Mouse (Mus musculus) stomach, embryonic 16.5 days (tissue): ENCODE measurements around the gene Rpa1. TPM values are rescaled to one million over a fixed set of nuclear protein-coding genes. Genes with fewer than 3 reads are reported as not detected.
A peak's percentile ranks its signal among the peaks of the same experiment; 100 is the strongest.

Experiments used
- ATAC-seq: fragments of 200-750 bp; cut with Nextera tagmentation; 2 replicates; pipeline ENCODE4 v1.8.0; 2017; ENCODE audit warnings: moderate number of reproducible peaks, moderate TSS enrichment; ENCODE audit not compliant: insufficient read depth, low FRiP score
- H3K27ac ChIP-seq: fragments of 300-500 bp; sonication (generic); 2 replicates; pipeline ENCODE4 v1.5.1; 2014; ENCODE audit warnings: low read length
- H3K27me3 ChIP-seq: fragments of 300-500 bp; sonication (generic); 2 replicates; pipeline ENCODE4 v1.6.1; 2014; ENCODE audit warnings: low read length, control low read depth, mixed read lengths; ENCODE audit not compliant: control insufficient read depth, insufficient read depth
- H3K36me3 ChIP-seq: fragments of 300-500 bp; sonication (generic); 2 replicates; pipeline ENCODE4 v1.6.1; 2014; ENCODE audit warnings: low read length; ENCODE audit not compliant: control insufficient read depth, insufficient read depth
- H3K4me1 ChIP-seq: fragments of 300-500 bp; sonication (generic); 2 replicates; pipeline ENCODE4 v1.6.1; 2014; ENCODE audit warnings: low read length, control low read depth, mixed read lengths; ENCODE audit not compliant: control insufficient read depth, insufficient read depth
- H3K4me2 ChIP-seq: fragments of 300-500 bp; sonication (generic); 2 replicates; pipeline ENCODE4 v1.6.1; 2014; ENCODE audit warnings: low read depth, low read length, mixed read lengths
- H3K4me3 ChIP-seq: fragments of 300-500 bp; sonication (generic); replicated peaks from 2 replicates; pipeline ENCODE4 v1.5.1; 2014; ENCODE audit warnings: mild to moderate bottlenecking, low read length
- H3K9ac ChIP-seq: fragments of 300-500 bp; sonication (generic); 2 replicates; pipeline ENCODE4 v1.6.1; 2014; ENCODE audit warnings: low read length
- H3K9me3 ChIP-seq: fragments of 300-500 bp; sonication (generic); replicated peaks from 2 replicates; pipeline ENCODE4 v1.6.1; 2016; ENCODE audit warnings: low read length, control low read depth; ENCODE audit not compliant: control insufficient read depth
- WGBS: fragments of 180-500 bp; shearing (Covaris S2); extraction: QIAGEN DNeasy Blood & Tissue Kit; methylation state at CpG from one replicate; pipeline ENCODE4 v1.1.7; 2014; 5-methylcytosine and 5-hydroxymethylcytosine counted together
- polyA plus RNA-seq: library from polyadenylated mRNA; unstranded; fragments of >200 nt; fragmentation: Nextera tagmentation; extraction: Ambion mirVana; gene quantifications from 2 replicates; pipeline ENCODE4 v1.2.1, GENCODE M21; 2015

Rpa1 gene
- polyA plus RNA-seq, 1 experiment from 2014 or later = 111 TPM

DNA sequence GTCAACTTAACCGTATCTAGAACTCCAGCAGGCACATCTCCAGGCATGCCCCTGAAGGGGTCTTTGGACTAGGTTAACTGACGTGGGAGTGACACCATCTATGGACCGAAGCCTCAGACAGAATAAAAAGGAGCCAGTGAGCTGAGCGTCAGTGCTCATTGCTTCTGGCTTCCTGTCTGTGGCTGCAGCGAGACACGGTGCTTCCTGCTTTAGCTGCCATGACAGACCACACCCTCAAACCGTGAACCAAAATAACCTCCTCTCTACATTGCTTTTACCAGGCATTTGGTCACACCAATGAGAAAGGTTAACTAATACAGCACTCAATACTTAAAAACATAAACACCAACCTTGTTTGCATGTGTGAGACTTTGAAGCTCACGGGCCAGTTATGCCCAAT is 11.4 kb downstream of the Rpa1 start:
- ATAC-seq = no peak
- Histone ChIP-seq H3K9ac (no peak overlapping the region), H3K27me3 (no peaks in the 10 kb centered on the region), H3K9me3 (no peaks in the 10 kb centered on the region), H3K4me3 (no peak overlapping the region), H3K4me1 (peaks cover 2% of the 10 kb centered on the region; the same call in 1 of the 2 replicates), H3K36me3 (peaks cover 14% of the 10 kb centered on the region; the same call in 1 of the 2 replicates), H3K27ac (no peak overlapping the region), H3K4me2 (no peak overlapping the region)
- 79% methylated on average over 8 of the region's 8 CpGs for WGBS

DNA sequence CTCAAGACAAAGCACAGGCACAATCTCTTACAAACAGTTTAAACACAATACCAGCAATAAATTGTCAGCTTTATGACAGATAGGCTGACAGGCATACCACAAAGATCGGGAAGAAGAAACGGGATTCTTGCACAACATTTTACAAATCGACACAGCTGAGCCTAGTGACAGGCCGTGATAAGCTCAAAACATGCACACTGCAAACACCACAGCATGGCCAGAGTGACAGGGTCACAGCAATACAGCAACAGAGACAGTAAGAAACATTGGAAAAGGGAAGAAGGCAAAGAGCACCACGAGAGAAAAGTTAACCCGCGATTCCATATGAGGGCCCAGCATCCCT is 22.2 kb downstream of the Rpa1 start:
- no peak for ATAC-seq
- 0 out of 2 replicates have a peak overlapping the region, but pooled peaks have one; percentile 9 for H3K9ac ChIP-seq
- 38% methylated on average over 7 of the region's 7 CpGs for WGBS
- peaks cover 20% of the 10 kb centered on the region for H3K4me1 ChIP-seq
- H3K9me3 ChIP-seq = no peaks in the 10 kb centered on the region
- H3K36me3 ChIP-seq = no peaks in the 10 kb centered on the region
- H3K27ac ChIP-seq = no peak overlapping the region
- no peak overlapping the region for H3K4me3 ChIP-seq
- no peaks in the 10 kb centered on the region for H3K27me3 ChIP-seq
- H3K4me2 ChIP-seq = no peak overlapping the region

DNA sequence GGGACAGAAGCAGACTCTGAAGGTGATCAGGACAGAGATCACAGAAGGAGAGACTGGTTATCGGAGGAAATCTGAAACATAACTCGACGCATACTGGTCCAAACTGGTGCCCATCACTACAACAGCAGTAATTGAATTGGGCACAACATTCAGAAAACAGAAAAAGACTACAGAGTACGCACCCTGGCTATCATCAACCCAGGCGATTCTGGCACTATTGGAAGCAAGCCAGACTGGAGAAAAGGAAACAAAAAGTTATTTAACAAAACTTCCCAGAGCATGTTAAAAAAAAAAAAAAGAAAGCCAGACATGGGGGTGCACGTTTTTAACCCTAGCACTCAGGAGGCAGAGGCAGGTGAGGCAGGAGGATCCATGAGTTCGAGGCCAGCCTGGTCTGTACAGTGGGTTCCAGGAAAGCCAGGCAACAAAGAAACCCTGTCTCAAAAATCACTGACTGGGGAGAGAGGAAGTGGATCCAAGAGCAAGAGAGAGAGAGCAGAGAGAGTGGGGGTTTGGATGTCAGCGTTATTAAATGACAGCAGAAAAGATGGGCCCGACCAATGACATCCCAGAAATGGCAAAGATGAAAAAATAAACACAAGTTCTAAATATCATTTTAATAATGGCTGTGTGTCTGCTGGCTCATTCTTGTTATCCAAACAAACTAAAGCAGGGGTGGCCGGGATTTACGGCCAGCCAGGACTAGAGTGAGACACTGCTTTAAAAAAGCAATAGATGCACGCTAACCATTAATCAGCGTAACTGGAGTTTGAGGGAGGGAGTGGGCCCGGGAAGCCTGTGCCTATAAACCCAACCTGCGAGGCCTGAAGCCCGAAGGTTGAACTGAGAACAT is 22.8 kb downstream of the Rpa1 start:
- H3K4me2 ChIP-seq = no peak overlapping the region
- no peaks in the 10 kb centered on the region for H3K27me3 ChIP-seq
- no peaks in the 10 kb centered on the region for H3K9me3 ChIP-seq
- 45% methylated on average over 16 of the region's 16 CpGs for WGBS
- no peak overlapping the region for H3K27ac ChIP-seq
- no peak overlapping the region for H3K4me3 ChIP-seq
- ATAC-seq = no peak
- H3K36me3 ChIP-seq = no peaks in the 10 kb centered on the region
- peaks cover 20% of the 10 kb centered on the region for H3K4me1 ChIP-seq
- no peak overlapping the region for H3K9ac ChIP-seq

DNA sequence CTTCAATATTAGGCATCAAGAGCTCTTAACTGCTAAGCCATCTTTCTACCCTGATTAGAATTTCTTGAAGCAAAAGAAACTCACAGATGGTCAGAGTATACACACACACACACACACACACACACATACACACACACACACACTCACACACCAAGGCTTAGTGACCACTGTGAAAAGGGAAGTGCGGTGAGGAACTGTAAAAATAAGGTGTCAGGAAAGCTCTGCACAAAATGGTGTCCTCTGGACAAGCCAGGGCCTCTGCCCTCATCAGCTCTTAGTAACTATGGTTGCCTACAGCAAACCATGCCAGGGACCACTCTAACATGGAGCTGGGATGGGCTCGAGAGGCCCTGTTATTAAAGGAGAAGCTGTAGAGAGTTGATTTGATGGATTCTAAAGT is 23.7 kb downstream of the Rpa1 start:
- Histone ChIP-seq H3K9me3 (no peaks in the 10 kb centered on the region), H3K27me3 (no peaks in the 10 kb centered on the region), H3K4me3 (no peak overlapping the region), H3K27ac (no peak overlapping the region), H3K36me3 (no peaks in the 10 kb centered on the region), H3K4me2 (no peak overlapping the region), H3K9ac (no peak overlapping the region), H3K4me1 (peaks cover 21% of the 10 kb centered on the region)
- 80% methylated on average over 2 of the region's 2 CpGs for WGBS
- no peak for ATAC-seq

DNA sequence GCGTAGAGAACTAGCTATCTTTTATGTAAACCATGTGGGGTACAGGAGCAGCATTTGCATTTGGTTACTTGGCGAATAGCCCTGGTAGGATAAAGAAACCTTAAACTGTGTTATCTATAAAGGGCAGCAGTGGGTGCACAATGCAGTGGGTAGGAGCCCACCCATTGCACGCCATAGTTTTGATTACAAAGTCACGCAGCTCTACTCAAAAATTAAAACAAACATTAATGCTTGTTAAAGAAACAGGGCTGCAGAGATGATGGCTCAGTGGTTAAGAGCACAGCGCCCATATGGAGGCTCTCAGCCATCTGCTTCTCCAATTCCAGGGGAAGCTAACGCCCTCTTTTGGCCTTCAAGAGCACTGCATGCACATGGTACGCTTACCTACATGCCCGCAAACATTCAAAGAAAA is 24.8 kb downstream of the Rpa1 start:
- Histone ChIP-seq H3K36me3 (no peaks in the 10 kb centered on the region), H3K4me3 (no peak overlapping the region), H3K27me3 (no peaks in the 10 kb centered on the region), H3K27ac (no peak overlapping the region), H3K9ac (no peak overlapping the region), H3K4me2 (no peak overlapping the region), H3K9me3 (no peaks in the 10 kb centered on the region), H3K4me1 (peaks cover 30% of the 10 kb centered on the region)
- WGBS = 61% methylated on average over 8 of the region's 8 CpGs
- ATAC-seq = no peak

DNA sequence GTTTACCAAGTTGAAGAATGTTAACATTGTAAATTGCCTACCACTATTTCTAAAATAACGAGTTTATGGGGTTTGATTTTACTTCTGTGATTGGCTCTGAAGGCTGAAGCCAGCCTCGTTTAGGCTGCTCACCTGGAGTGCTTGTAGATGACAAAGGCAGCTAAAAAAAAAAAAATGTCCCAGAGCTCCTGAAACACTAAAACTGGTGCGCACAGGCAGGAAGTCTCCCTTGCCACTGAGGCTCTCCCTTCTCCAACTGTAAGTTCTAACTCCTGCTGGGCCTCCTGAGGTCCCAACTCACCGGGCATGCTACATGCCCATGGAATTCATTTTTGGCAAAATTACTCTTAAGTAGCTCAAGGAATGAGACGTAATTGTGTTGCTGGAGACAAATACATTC is 28.9 kb downstream of the Rpa1 start:
- no peaks in the 10 kb centered on the region for H3K9me3 ChIP-seq
- H3K4me2 ChIP-seq = no peak overlapping the region
- no peak for ATAC-seq
- H3K4me3 ChIP-seq = no peak overlapping the region
- H3K27ac ChIP-seq = no peak overlapping the region
- H3K36me3 ChIP-seq = peaks cover 3% of the 10 kb centered on the region
- no peak overlapping the region for H3K9ac ChIP-seq
- H3K27me3 ChIP-seq = no peaks in the 10 kb centered on the region
- WGBS = 46% methylated on average over 5 of the region's 5 CpGs
- peaks cover 18% of the 10 kb centered on the region for H3K4me1 ChIP-seq

DNA sequence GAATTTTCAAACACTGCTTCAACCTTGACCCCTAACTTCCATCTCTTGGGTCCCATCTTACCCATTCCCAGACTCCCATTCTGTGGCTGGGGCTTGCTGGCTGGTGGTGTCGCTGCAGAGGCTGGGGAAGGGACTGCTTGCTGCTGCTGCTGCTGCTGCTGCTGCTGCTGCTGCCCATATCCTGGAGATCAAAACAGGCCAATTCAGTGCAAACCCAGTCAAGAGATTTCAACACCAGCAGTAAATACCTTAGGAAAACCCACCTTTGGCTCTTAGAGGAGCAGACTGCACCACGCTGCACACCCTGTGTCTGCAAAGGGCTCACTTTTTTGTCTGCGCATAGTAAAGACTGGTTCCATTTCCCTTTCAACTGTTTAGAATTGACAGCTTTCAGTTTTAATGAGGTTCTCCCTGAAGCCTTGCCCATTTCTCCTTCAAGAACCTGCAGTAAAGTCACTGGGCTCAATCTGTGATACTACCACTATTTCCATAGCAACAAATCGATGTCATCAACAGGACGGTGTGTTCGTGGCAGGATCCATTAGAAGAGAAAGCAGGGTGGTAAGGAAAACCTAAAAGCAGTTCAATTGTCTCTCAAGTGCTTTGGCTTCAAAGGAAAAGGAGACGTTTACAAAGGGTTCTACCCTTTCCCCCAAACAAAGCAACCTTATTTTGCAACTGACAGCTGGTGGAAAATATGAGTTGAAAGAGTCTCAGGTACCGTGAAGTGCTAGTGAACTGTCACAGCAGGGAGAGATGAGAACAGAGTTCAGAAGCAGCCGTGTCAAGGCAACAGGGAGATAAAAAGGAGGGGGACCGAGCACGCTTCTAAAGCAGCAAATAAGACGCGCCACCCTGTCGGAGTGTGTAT is 29.5 kb downstream of the Rpa1 start:
- no peak for ATAC-seq
- 42% methylated on average over 14 of the region's 14 CpGs for WGBS
- H3K4me2 ChIP-seq = no peak overlapping the region
- H3K9ac ChIP-seq = no peak overlapping the region
- no peak overlapping the region for H3K27ac ChIP-seq
- H3K4me1 ChIP-seq = peaks cover 17% of the 10 kb centered on the region
- H3K36me3 ChIP-seq = peaks cover 3% of the 10 kb centered on the region
- H3K27me3 ChIP-seq = no peaks in the 10 kb centered on the region
- no peak overlapping the region for H3K4me3 ChIP-seq
- no peaks in the 10 kb centered on the region for H3K9me3 ChIP-seq

DNA sequence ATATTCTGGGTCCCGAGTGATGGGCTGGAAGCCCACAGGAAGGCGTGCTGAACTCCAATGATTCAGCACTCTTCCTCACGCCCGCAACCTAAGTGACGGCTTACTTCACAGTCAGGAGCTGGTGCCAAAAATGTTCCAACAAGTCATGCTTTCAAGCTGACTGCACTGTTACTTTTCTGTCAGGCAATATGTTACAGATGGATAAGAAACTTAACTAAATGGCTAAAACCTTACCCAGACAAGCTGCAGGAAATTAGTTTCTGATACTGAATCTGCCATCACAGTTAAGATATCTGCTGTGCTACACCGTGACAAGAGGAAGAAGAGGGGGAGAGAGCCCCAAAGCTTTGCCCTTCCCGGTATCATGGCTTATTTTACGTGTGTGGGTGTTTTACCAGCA is 34.3 kb downstream of the Rpa1 start:
- ATAC-seq = no peak
- Histone ChIP-seq H3K9me3 (no peaks in the 10 kb centered on the region), H3K4me2 (no peak overlapping the region), H3K4me3 (no peak overlapping the region), H3K27ac (no peak overlapping the region), H3K4me1 (0 out of 2 replicates have a peak, but pooled peaks cover 5% of the 10 kb centered on the region), H3K9ac (no peak overlapping the region), H3K36me3 (peaks cover 11% of the 10 kb centered on the region), H3K27me3 (no peaks in the 10 kb centered on the region)
- 86% methylated on average over 8 of the region's 8 CpGs for WGBS

DNA sequence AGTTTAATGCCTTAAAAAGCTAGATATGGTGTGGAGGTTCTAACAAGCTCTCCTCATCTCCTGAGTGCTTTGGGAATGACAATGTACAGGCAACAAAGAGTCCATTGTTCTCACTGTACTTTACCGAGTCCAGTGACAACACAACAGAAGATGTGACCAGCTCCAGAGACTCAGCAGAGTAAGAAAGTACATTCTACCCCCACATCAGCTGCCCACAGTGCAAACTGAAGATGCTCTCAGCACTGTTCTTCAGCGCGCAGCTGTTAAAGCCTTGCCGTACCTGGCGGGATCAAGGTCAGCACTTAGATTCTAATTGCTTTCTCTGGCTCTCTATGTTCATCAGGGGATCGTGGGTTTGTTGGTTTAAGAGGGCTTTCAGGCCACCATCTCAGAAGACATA is 36.4 kb downstream of the Rpa1 start:
- no peak for ATAC-seq
- H3K4me2 ChIP-seq = no peak overlapping the region
- H3K9me3 ChIP-seq = no peaks in the 10 kb centered on the region
- H3K9ac ChIP-seq = no peak overlapping the region
- H3K4me3 ChIP-seq = no peak overlapping the region
- H3K36me3 ChIP-seq = peaks cover 19% of the 10 kb centered on the region
- H3K27me3 ChIP-seq = no peaks in the 10 kb centered on the region
- H3K4me1 ChIP-seq = no peaks in the 10 kb centered on the region
- 87% methylated on average over 6 of the region's 6 CpGs for WGBS
- no peak overlapping the region for H3K27ac ChIP-seq
